Mouse (Mus musculus) stomach, embryonic 16.5 days (tissue): ENCODE measurements around the gene Gm20479. TPM values are rescaled to one million over a fixed set of nuclear protein-coding genes. Genes with fewer than 3 reads are reported as not detected.

Source experiments
- ATAC-seq: fragments of 200-750 bp; cut with Nextera tagmentation; 2 replicates; pipeline ENCODE4 v1.8.0; 2017; ENCODE audit warnings: moderate number of reproducible peaks, moderate TSS enrichment; ENCODE audit not compliant: insufficient read depth, low FRiP score
- H3K27ac ChIP-seq: fragments of 300-500 bp; sonication (generic); 2 replicates; pipeline ENCODE4 v1.5.1; 2014; ENCODE audit warnings: low read length
- H3K27me3 ChIP-seq: fragments of 300-500 bp; sonication (generic); 2 replicates; pipeline ENCODE4 v1.6.1; 2014; ENCODE audit warnings: low read length, control low read depth, mixed read lengths; ENCODE audit not compliant: control insufficient read depth, insufficient read depth
- H3K36me3 ChIP-seq: fragments of 300-500 bp; sonication (generic); 2 replicates; pipeline ENCODE4 v1.6.1; 2014; ENCODE audit warnings: low read length; ENCODE audit not compliant: control insufficient read depth, insufficient read depth
- H3K4me1 ChIP-seq: fragments of 300-500 bp; sonication (generic); 2 replicates; pipeline ENCODE4 v1.6.1; 2014; ENCODE audit warnings: low read length, control low read depth, mixed read lengths; ENCODE audit not compliant: control insufficient read depth, insufficient read depth
- H3K4me2 ChIP-seq: fragments of 300-500 bp; sonication (generic); 2 replicates; pipeline ENCODE4 v1.6.1; 2014; ENCODE audit warnings: low read depth, low read length, mixed read lengths
- H3K4me3 ChIP-seq: fragments of 300-500 bp; sonication (generic); replicated peaks from 2 replicates; pipeline ENCODE4 v1.5.1; 2014; ENCODE audit warnings: mild to moderate bottlenecking, low read length
- H3K9ac ChIP-seq: fragments of 300-500 bp; sonication (generic); 2 replicates; pipeline ENCODE4 v1.6.1; 2014; ENCODE audit warnings: low read length
- H3K9me3 ChIP-seq: fragments of 300-500 bp; sonication (generic); replicated peaks from 2 replicates; pipeline ENCODE4 v1.6.1; 2016; ENCODE audit warnings: low read length, control low read depth; ENCODE audit not compliant: control insufficient read depth
- whole genome bisulfite sequencing: fragments of 180-500 bp; shearing (Covaris S2); extraction: QIAGEN DNeasy Blood & Tissue Kit; methylation state at CpG from one replicate; pipeline ENCODE4 v1.1.7; 2014; 5-methylcytosine and 5-hydroxymethylcytosine counted together
- polyA plus RNA-seq: library from polyadenylated mRNA; unstranded; fragments of >200 nt; fragmentation: Nextera tagmentation; extraction: Ambion mirVana; gene quantifications from 2 replicates; pipeline ENCODE4 v1.2.1, GENCODE M21; 2015

Gene Gm20479
- polyA plus RNA-seq, 1 experiment from 2014 or later = 3.0 TPM

GRCm38 (mm10) chr7:27333316-27333941, 23.8 kb downstream of the Gm20479 start:
- H3K27me3 ChIP-seq = peaks cover 18% of the 10 kb centered on the region
- peak overlapping the region; percentile 98 for H3K27ac ChIP-seq
- peak overlapping the region; percentile 75 for H3K4me3 ChIP-seq
- peak overlapping the region; percentile 85 for H3K4me2 ChIP-seq
- H3K9me3 ChIP-seq = no peaks in the 10 kb centered on the region
- no peak for ATAC-seq
- H3K9ac ChIP-seq = peak overlapping the region; percentile 96
- under 1% methylated on average over 66 of the region's 77 CpGs for WGBS
- peaks cover 62% of the 10 kb centered on the region for H3K4me1 ChIP-seq
- no peaks in the 10 kb centered on the region for H3K36me3 ChIP-seq

- Histone ChIP-seq H3K36me3 (peaks cover under 1% of the 10 kb centered on the region; the same call in 1 of the 2 replicates), H3K4me3 (peak overlapping the region; percentile 75), H3K27me3 (peaks cover 16% of the 10 kb centered on the region), H3K9ac (peak overlapping the region; percentile 96), H3K9me3 (no peaks in the 10 kb centered on the region), H3K4me1 (peaks cover 57% of the 10 kb centered on the region), H3K27ac (peak overlapping the region; percentile 98), H3K4me2 (peak overlapping the region; percentile 85)
- 1% methylated on average over 38 of the region's 39 CpGs for WGBS
- peak; percentile 22 for ATAC-seq
Observed at GRCm38 (mm10) chr7:27332353-27333199, 24.6 kb downstream of the Gm20479 start.

GRCm38 (mm10) chr7:27331854-27332253, 25.4 kb downstream of the Gm20479 start:
- ATAC-seq = no peak
- Histone ChIP-seq H3K9ac (peak overlapping the region; percentile 96), H3K9me3 (no peaks in the 10 kb centered on the region), H3K27me3 (peaks cover 13% of the 10 kb centered on the region), H3K27ac (peak overlapping the region; percentile 98), H3K4me1 (peaks cover 50% of the 10 kb centered on the region), H3K4me3 (peak overlapping the region; percentile 75), H3K36me3 (peaks cover 5% of the 10 kb centered on the region; the same call in 1 of the 2 replicates), H3K4me2 (peak overlapping the region; percentile 85)
- WGBS = 6% methylated on average over 8 of the region's 8 CpGs

- Histone ChIP-seq H3K27me3 (peaks cover 17% of the 10 kb centered on the region), H3K4me1 (peaks cover 48% of the 10 kb centered on the region), H3K4me2 (peak overlapping the region; percentile 85), H3K36me3 (peaks cover 5% of the 10 kb centered on the region; the same call in 1 of the 2 replicates), H3K27ac (peak overlapping the region; percentile 98), H3K9me3 (no peaks in the 10 kb centered on the region), H3K4me3 (peak overlapping the region; percentile 75), H3K9ac (peak overlapping the region; percentile 96)
- WGBS = 1% methylated on average over 8 of the region's 8 CpGs
- no peak for ATAC-seq
Observed at GRCm38 (mm10) chr7:27331541-27331851, 25.7 kb downstream of the Gm20479 start.

- H3K4me3 ChIP-seq = peak overlapping the region; percentile 75
- H3K27ac ChIP-seq = peak overlapping the region; percentile 98
- no peaks in the 10 kb centered on the region for H3K9me3 ChIP-seq
- H3K36me3 ChIP-seq = peaks cover 5% of the 10 kb centered on the region; the same call in 1 of the 2 replicates
- peaks cover 47% of the 10 kb centered on the region for H3K4me1 ChIP-seq
- peak overlapping the region; percentile 85 for H3K4me2 ChIP-seq
- peaks cover 17% of the 10 kb centered on the region for H3K27me3 ChIP-seq
- ATAC-seq = peak; percentile 65
- WGBS = 1% methylated on average over 39 of the region's 39 CpGs
- H3K9ac ChIP-seq = peak overlapping the region; percentile 96
Observed at GRCm38 (mm10) chr7:27330709-27331540, 26.3 kb downstream of the Gm20479 start.

GRCm38 (mm10) chr7:27329981-27330380, 27.2 kb downstream of the Gm20479 start:
- H3K9ac ChIP-seq = peak overlapping the region; percentile 54; the same call in 1 of the 2 replicates
- H3K9me3 ChIP-seq = no peaks in the 10 kb centered on the region
- H3K4me2 ChIP-seq = peak overlapping the region; percentile 85
- H3K27ac ChIP-seq = peak overlapping the region; percentile 98; the same call in 1 of the 2 replicates
- H3K36me3 ChIP-seq = peaks cover 5% of the 10 kb centered on the region; the same call in 1 of the 2 replicates
- peaks cover 17% of the 10 kb centered on the region for H3K27me3 ChIP-seq
- H3K4me3 ChIP-seq = peak overlapping the region; percentile 75
- peaks cover 45% of the 10 kb centered on the region for H3K4me1 ChIP-seq
- no peak for ATAC-seq
- WGBS = 27% methylated on average over 17 of the region's 17 CpGs

- H3K27me3 ChIP-seq = peaks cover 13% of the 10 kb centered on the region
- peaks cover 10% of the 10 kb centered on the region for H3K36me3 ChIP-seq
- peak overlapping the region; percentile 54 for H3K9ac ChIP-seq
- peak overlapping the region; percentile 75 for H3K4me3 ChIP-seq
- WGBS = 11% methylated on average over 45 of the region's 45 CpGs
- H3K4me2 ChIP-seq = peak overlapping the region; percentile 85
- 0 out of 2 replicates have a peak overlapping the region, but pooled peaks have one; percentile 98 for H3K27ac ChIP-seq
- peaks cover 39% of the 10 kb centered on the region for H3K4me1 ChIP-seq
- H3K9me3 ChIP-seq = no peaks in the 10 kb centered on the region
- no peak for ATAC-seq
Observed at GRCm38 (mm10) chr7:27329326-27329947, 27.8 kb downstream of the Gm20479 start.

GRCm38 (mm10) chr7:27328648-27329047, 28.6 kb downstream of the Gm20479 start:
- no peak overlapping the region for H3K4me2 ChIP-seq
- peaks cover 7% of the 10 kb centered on the region for H3K27me3 ChIP-seq
- 43% methylated on average over 16 of the region's 16 CpGs for WGBS
- no peaks in the 10 kb centered on the region for H3K9me3 ChIP-seq
- H3K27ac ChIP-seq = no peak overlapping the region
- H3K36me3 ChIP-seq = peaks cover 16% of the 10 kb centered on the region
- no peak overlapping the region for H3K4me3 ChIP-seq
- no peak overlapping the region for H3K9ac ChIP-seq
- H3K4me1 ChIP-seq = peaks cover 32% of the 10 kb centered on the region
- ATAC-seq = no peak
